Mouse (Mus musculus): ENCODE measurements around the gene Slc38a6. TPM values are rescaled to one million over a fixed set of nuclear protein-coding genes. Genes with fewer than 3 reads are reported as not detected.

Gene Slc38a6
- polyA plus RNA-seq, 1 experiment from 2014 or later = 10.0 TPM

GRCm38 (mm10) chr12:73325181-73325580, 38.6 kb downstream of the Slc38a6 start:
- Histone ChIP-seq H3K4me1 (peaks cover 17% of the 10 kb centered on the region), H3K27ac (no peak overlapping the region), H3K4me2 (replicated peaks) (no peak overlapping the region), H3K36me3 (no peaks in the 10 kb centered on the region), H3K27me3 (replicated peaks) (no peaks in the 10 kb centered on the region), H3K4me3 (no peak overlapping the region), H3K9me3 (no peaks in the 10 kb centered on the region), H3K9ac (no peak overlapping the region)
- ATAC-seq (ENCODE audit: low FRiP score, low read depth) = no peak
- 59% methylated on average over 2 of the region's 2 CpGs for WGBS

- Histone ChIP-seq H3K4me3 (no peak overlapping the region), H3K36me3 (no peaks in the 10 kb centered on the region), H3K9me3 (no peaks in the 10 kb centered on the region), H3K4me2 (replicated peaks) (no peak overlapping the region), H3K4me1 (peaks cover 17% of the 10 kb centered on the region), H3K27me3 (replicated peaks) (no peaks in the 10 kb centered on the region), H3K27ac (no peak overlapping the region), H3K9ac (no peak overlapping the region)
- 18% methylated on average over 4 of the region's 4 CpGs for WGBS
- no peak for ATAC-seq (ENCODE audit: low FRiP score, low read depth)
Measured at GRCm38 (mm10) chr12:73325617-73326016, 39.0 kb downstream of the Slc38a6 start.

DNA sequence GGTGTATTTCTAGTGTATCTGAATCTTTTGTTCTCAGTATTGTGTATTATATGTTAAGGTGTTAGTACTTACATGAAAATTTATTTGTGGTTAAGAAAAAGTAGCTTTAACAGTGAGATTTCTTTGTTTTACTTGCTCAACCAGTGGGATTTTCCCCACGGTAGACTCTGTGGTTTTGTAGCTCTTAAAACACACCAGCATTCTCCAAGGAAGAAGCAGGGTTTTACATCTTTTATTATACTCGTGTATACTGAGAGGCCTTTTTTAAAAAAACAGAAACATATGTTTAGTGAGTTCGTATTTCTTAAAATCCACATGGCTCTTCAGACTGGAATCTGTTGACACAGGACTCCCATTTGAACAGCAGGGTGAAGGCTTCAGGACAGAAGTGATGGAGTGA, 40.8 kb downstream of the Slc38a6 start:
- Histone ChIP-seq H3K27ac (no peak overlapping the region), H3K27me3 (replicated peaks) (no peaks in the 10 kb centered on the region), H3K9ac (no peak overlapping the region), H3K9me3 (no peaks in the 10 kb centered on the region), H3K4me3 (no peak overlapping the region), H3K4me1 (peaks cover 14% of the 10 kb centered on the region), H3K4me2 (replicated peaks) (no peak overlapping the region), H3K36me3 (no peaks in the 10 kb centered on the region)
- no peak for ATAC-seq (ENCODE audit: low FRiP score, low read depth)
- 63% methylated on average over 3 of the region's 3 CpGs for WGBS

DNA sequence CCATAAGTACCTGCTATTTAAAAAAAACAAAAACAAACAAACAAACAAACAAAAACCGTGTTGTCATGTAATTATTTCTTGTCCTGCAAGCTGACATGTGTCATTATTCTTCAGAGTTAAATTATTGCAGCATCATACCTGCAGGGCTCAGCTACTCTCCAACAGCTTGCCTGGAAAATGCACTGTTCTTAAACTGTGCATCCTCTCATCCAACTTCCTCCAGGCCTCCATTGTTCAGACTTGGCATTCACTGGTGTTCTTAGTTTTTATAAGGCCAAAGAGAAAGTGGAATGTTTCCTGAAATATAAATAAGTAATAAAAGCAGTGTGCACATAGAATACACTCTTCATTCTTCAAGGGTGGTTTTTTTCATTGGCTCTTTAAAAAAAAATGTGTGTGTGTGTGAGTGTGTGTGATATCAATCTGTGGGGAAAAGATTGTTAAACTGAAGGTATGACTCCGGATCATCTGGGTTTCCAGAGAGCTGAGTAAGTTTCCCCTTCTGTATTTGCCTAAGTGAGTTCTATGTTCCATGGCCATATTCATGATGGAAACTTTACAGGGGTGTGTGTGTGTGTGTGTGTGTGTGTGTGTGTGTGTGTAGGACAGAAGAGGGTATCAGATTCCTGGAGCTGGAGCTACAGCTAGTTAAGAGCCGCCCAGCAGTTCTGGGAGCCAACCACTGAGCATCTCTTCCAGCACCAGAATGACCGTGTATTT, 42.0 kb downstream of the Slc38a6 start:
- H3K4me2 ChIP-seq (replicated peaks) = no peak overlapping the region
- H3K27me3 ChIP-seq (replicated peaks) = no peaks in the 10 kb centered on the region
- H3K27ac ChIP-seq = no peak overlapping the region
- peaks cover 14% of the 10 kb centered on the region for H3K4me1 ChIP-seq
- no peak overlapping the region for H3K9ac ChIP-seq
- no peak overlapping the region for H3K4me3 ChIP-seq
- 84% methylated on average over 4 of the region's 4 CpGs for WGBS
- no peak for ATAC-seq (ENCODE audit: low FRiP score, low read depth)
- no peaks in the 10 kb centered on the region for H3K9me3 ChIP-seq
- no peaks in the 10 kb centered on the region for H3K36me3 ChIP-seq

- Histone ChIP-seq H3K4me2 (replicated peaks) (no peak overlapping the region), H3K36me3 (no peaks in the 10 kb centered on the region), H3K4me3 (no peak overlapping the region), H3K27ac (no peak overlapping the region), H3K9ac (no peak overlapping the region), H3K27me3 (replicated peaks) (no peaks in the 10 kb centered on the region), H3K4me1 (peaks cover 15% of the 10 kb centered on the region), H3K9me3 (no peaks in the 10 kb centered on the region)
- ATAC-seq (ENCODE audit: low FRiP score, low read depth) = no peak
- 85% methylated on average over 7 of the region's 7 CpGs for WGBS
Measured at GRCm38 (mm10) chr12:73330236-73330635, 43.7 kb downstream of the Slc38a6 start.

GRCm38 (mm10) chr12:73332701-73333100, 46.1 kb downstream of the Slc38a6 start:
- no peak for ATAC-seq (ENCODE audit: low FRiP score, low read depth)
- H3K4me2 ChIP-seq (replicated peaks) = no peak overlapping the region
- no peaks in the 10 kb centered on the region for H3K27me3 ChIP-seq (replicated peaks)
- H3K4me1 ChIP-seq = peaks cover 3% of the 10 kb centered on the region; the same call in 1 of the 2 replicates
- no peaks in the 10 kb centered on the region for H3K36me3 ChIP-seq
- no peak overlapping the region for H3K4me3 ChIP-seq
- no peak overlapping the region for H3K9ac ChIP-seq
- 73% methylated on average over 4 of the region's 4 CpGs for WGBS
- no peaks in the 10 kb centered on the region for H3K9me3 ChIP-seq
- no peak overlapping the region for H3K27ac ChIP-seq

GRCm38 (mm10) chr12:73334051-73334551, 47.5 kb downstream of the Slc38a6 start:
- no peaks in the 10 kb centered on the region for H3K27me3 ChIP-seq (replicated peaks)
- no peak overlapping the region for H3K9ac ChIP-seq
- no peaks in the 10 kb centered on the region for H3K36me3 ChIP-seq
- H3K9me3 ChIP-seq = no peaks in the 10 kb centered on the region
- no peak overlapping the region for H3K4me3 ChIP-seq
- H3K4me2 ChIP-seq (replicated peaks) = no peak overlapping the region
- 60% methylated on average over 8 of the region's 8 CpGs for WGBS
- peaks cover 3% of the 10 kb centered on the region; the same call in 1 of the 2 replicates for H3K4me1 ChIP-seq
- peak; percentile 66; the same call in 1 of the 2 replicates for ATAC-seq (ENCODE audit: low FRiP score, low read depth)
- H3K27ac ChIP-seq = no peak overlapping the region

GRCm38 (mm10) chr12:73337127-73337526, 50.5 kb downstream of the Slc38a6 start:
- Histone ChIP-seq H3K36me3 (no peaks in the 10 kb centered on the region), H3K9ac (no peak overlapping the region), H3K27ac (no peak overlapping the region), H3K4me3 (no peak overlapping the region), H3K9me3 (no peaks in the 10 kb centered on the region), H3K4me2 (replicated peaks) (no peak overlapping the region), H3K4me1 (peaks cover 10% of the 10 kb centered on the region; the same call in 1 of the 2 replicates), H3K27me3 (replicated peaks) (no peaks in the 10 kb centered on the region)
- 88% methylated on average over 7 of the region's 7 CpGs for WGBS
- ATAC-seq (ENCODE audit: low FRiP score, low read depth) = no peak

DNA sequence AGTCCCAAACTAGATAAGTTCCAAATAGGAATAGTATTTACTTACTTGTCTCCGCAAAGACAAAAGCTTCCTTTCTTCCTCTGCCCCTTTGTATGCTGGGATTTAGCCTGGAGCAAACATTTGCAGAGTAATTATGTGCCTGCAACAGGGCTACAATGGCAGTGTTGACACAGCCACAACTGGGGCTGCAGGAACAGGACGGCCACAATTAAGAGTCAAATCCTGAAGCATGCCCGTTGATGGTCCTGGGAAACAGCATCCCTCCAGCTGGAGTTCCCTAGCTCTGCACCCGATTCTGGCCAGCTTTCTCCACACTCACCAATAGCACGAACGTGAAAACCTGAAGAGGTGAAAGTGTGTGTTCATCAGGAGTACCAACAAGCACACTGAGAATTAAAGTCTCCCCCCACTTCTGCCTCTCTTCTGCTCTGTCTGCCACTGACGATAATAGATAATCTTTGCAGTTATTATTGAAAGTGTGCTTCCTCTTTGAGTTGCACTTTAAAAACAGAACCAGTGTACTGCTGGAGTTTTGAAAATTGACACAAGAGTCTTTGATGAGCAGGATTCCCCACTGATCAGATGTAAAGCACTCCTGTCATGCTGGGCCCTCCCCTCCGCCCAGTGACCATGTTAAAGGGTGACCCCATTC, 54.2 kb downstream of the Slc38a6 start:
- H3K27me3 ChIP-seq (replicated peaks) = no peaks in the 10 kb centered on the region
- peaks cover 7% of the 10 kb centered on the region; the same call in 1 of the 2 replicates for H3K36me3 ChIP-seq
- no peak overlapping the region for H3K27ac ChIP-seq
- peaks cover 7% of the 10 kb centered on the region; the same call in 1 of the 2 replicates for H3K4me1 ChIP-seq
- H3K9ac ChIP-seq = no peak overlapping the region
- 14% methylated on average over 8 of the region's 8 CpGs for WGBS
- H3K4me2 ChIP-seq (replicated peaks) = no peak overlapping the region
- 0 out of 2 replicates have a peak, but pooled peaks have one; percentile 53 for ATAC-seq (ENCODE audit: low FRiP score, low read depth)
- no peaks in the 10 kb centered on the region for H3K9me3 ChIP-seq
- no peak overlapping the region for H3K4me3 ChIP-seq

DNA sequence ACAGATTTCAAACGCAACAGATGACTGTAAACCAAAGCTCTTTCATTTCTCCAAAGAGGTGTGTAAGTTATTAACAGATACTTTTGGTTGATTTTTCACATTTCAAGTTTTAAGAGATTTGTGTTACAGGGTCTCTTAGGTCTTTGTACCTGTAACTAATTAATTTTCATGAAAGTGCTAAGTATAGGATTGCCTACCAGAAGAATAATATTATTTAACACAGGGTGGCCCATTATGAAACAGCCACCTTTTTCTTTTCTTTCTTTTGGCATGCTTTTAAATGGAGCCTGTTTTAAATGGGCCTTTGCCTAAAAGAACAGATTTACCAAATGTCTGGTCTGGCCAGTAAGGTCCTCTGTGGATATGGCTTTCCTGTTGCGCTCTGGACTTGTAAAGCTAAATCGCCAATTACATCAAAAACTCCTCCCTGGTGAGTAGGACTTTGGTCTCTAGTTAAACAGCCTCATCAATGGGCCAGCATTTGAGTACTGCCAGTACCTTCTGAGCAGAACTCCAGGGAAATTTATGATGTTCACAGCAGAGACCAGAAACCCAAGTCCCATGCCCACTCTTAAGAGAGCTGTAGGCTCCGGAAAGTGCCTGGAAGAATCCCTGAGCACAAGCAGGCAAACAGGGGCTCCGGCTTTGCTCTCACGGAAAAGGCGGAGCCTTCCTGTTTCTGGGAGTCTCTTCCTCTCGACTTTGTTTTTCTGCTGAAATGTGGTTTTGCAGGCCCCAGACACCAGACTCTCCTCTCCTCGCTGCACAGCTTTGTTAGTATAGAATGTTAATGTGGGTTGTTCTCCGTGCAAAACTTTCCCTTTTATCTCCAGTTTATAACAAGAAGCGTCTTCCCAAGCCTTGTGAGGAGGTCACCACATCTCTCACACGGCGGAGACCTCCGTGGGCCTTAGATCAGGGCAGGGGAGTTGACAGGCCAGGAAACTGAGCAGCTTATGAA, 55.4 kb downstream of the Slc38a6 start:
- no peak overlapping the region for H3K4me3 ChIP-seq
- WGBS = 42% methylated on average over 14 of the region's 14 CpGs

DNA sequence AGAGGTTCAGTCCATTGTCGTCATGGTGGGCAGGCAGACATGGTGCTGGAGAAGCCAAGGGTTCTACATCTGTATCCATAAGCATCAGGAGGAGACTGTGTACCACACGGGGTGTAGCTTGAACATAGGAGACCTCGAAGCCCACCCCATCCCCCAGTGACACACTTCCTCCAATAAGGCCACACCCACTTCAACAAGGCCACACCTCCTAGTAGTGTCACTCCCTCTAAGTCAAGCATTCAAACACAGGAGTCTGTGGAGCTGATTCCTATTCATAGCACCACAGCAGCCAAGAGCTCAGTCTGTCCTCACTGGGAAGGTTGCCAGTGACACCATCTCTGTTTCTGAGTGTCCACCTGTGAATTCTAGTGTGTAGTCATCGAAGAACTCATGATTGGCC, 57.7 kb downstream of the Slc38a6 start:
- ATAC-seq (ENCODE audit: low FRiP score, low read depth) = no peak
- 94% methylated on average over 4 of the region's 4 CpGs for WGBS
- H3K9ac ChIP-seq = no peak overlapping the region
- H3K4me1 ChIP-seq = peaks cover 7% of the 10 kb centered on the region; the same call in 1 of the 2 replicates
- H3K27ac ChIP-seq = no peak overlapping the region
- no peak overlapping the region for H3K4me2 ChIP-seq (replicated peaks)
- H3K27me3 ChIP-seq (replicated peaks) = no peaks in the 10 kb centered on the region
- H3K36me3 ChIP-seq = peaks cover 7% of the 10 kb centered on the region; the same call in 1 of the 2 replicates
- H3K9me3 ChIP-seq = no peaks in the 10 kb centered on the region
- no peak overlapping the region for H3K4me3 ChIP-seq

More for the DNA sequence above, 55.4 kb downstream of the Slc38a6 start:
- Histone ChIP-seq H3K27me3 (replicated peaks) (no peaks in the 10 kb centered on the region), H3K4me1 (peaks cover 7% of the 10 kb centered on the region; the same call in 1 of the 2 replicates), H3K27ac (no peak overlapping the region), H3K4me2 (replicated peaks) (no peak overlapping the region), H3K9ac (no peak overlapping the region), H3K9me3 (no peaks in the 10 kb centered on the region), H3K36me3 (peaks cover 7% of the 10 kb centered on the region; the same call in 1 of the 2 replicates)
- no peak for ATAC-seq (ENCODE audit: low FRiP score, low read depth)

Measured in neural tube, embryonic 12.5 days (tissue).